Mouse (Mus musculus) bone marrow, adult 2 months (tissue): Measurements from ENCODE around the gene Dexi.

Experiments used
- CTCF ChIP-seq: fragments of 200-500 bp; IDR thresholded peaks from 2 replicates; pipeline ENCODE4 v1.5.1; 2011; ENCODE audit warnings: low read length, control low read depth; ENCODE audit not compliant: control insufficient read depth, insufficient read depth
- POLR2A ChIP-seq: fragments of 200-500 bp; IDR thresholded peaks from 2 replicates; pipeline ENCODE4 v1.6.1; 2011; ENCODE audit warnings: low read depth, mild to moderate bottlenecking, control low read depth, low read length, borderline replicate concordance; ENCODE audit not compliant: control insufficient read depth

GRCm38 (mm10) chr16:10541598-10541930 lies 1.3 kb downstream of the Dexi start:
- TF ChIP-seq CTCF, result no peak
- no peak for TF ChIP-seq POLR2A
